Mouse (Mus musculus) adrenal gland, postnatal 36 days (tissue): ENCODE measurements around the gene Nup188. TPM values are rescaled to one million over a fixed set of nuclear protein-coding genes. Genes with fewer than 3 reads are reported as not detected.

ENCODE experiments used
- DNase-seq, 2 experiments: peaks; one replicate each; pipeline ENCODE4 v3.0.0; 2021; ENCODE audit warnings: mixed read lengths in 1 of 2
- total RNA-seq, 2 experiments: library from RNA; stranded (reverse); gene quantifications; 2 replicates each; pipeline ENCODE4 v1.2.3; 2021

Nup188 gene
- total RNA-seq, 2 experiments from 2014 or later: 33.9 to 35.9 TPM

DNA sequence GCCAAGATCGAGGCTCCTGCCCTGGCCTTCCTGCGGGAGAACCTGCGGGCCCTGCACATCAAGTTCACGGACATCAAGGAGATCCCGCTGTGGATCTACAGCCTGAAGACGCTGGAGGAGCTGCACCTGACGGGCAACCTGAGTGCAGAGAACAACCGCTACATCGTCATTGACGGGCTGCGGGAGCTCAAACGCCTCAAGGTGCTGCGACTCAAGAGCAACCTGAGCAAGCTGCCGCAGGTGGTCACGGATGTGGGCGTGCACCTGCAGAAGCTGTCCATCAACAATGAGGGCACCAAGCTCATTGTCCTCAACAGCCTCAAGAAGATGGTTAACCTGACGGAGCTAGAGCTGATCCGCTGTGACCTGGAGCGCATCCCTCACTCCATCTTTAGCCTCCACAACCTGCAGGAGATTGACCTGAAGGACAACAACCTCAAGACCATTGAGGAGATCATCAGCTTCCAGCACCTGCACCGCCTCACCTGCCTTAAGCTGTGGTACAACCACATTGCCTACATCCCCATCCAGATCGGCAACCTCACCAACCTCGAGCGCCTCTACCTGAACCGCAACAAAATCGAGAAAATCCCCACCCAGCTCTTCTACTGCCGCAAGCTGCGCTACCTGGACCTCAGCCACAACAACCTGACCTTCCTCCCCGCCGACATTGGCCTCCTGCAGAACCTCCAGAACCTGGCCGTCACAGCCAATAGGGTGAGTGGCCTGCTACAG is 29.4 kb upstream of the Nup188 start:
- no peak for DNase-seq

- no peak for DNase-seq
These were observed 28.3 kb upstream of the Nup188 start for GRCm38 (mm10) chr2:30257699-30258460.

DNA sequence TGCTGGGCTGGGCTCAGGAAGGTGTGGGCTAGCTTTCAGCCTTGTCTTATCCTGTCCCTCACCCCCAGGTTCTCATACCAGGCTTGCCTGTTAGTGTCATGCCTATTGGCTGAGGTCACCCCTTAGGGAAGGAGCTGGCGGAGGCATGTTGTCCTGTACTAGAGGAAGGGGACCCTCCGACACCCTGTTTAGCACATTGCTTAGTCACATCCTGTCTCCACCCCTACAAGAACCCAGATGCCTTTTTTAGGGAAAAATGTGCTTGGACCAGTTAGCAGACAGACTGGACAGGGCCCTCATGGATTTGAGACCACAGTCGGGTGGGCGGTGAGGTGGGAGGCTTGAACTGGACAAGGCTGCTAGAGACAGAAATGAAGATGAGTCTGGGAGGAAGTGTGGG is 27.6 kb upstream of the Nup188 start:
- no peak for DNase-seq

- DNase-seq: no peak
These were observed 26.8 kb upstream of the Nup188 start for GRCm38 (mm10) chr2:30259131-30260064.

DNA sequence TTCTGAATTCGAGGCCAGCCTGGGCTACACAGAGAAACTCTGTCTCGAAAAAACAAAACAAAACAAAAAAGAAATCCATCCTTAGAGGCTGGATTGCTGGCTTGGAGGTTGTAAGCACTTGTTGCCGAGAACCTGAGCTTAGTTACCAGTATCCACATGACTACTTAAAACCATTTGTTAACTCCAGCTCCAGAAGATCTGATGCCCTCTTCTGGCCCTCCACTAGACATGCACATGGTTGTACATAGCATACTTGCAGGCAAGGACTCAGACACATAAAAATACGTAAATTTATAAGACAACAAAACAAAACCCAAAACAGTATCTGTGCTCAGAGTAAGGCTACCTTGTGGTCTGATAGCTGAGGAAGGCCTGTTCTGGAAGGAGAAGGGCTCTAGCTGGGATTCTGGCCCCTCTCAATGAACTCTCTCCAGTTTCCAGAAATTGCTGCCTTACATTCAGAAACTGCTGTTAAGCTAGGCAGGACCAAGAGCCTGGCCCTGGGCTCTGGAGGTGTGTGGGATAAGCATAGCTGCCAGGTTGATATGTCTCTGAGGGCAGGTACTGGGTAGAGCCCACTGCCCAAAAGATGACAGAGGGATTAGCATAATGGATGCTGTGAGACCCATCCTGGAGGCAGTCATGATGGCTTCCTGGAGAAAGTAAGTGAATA is 25.0 kb upstream of the Nup188 start:
- DNase-seq: no peak

DNA sequence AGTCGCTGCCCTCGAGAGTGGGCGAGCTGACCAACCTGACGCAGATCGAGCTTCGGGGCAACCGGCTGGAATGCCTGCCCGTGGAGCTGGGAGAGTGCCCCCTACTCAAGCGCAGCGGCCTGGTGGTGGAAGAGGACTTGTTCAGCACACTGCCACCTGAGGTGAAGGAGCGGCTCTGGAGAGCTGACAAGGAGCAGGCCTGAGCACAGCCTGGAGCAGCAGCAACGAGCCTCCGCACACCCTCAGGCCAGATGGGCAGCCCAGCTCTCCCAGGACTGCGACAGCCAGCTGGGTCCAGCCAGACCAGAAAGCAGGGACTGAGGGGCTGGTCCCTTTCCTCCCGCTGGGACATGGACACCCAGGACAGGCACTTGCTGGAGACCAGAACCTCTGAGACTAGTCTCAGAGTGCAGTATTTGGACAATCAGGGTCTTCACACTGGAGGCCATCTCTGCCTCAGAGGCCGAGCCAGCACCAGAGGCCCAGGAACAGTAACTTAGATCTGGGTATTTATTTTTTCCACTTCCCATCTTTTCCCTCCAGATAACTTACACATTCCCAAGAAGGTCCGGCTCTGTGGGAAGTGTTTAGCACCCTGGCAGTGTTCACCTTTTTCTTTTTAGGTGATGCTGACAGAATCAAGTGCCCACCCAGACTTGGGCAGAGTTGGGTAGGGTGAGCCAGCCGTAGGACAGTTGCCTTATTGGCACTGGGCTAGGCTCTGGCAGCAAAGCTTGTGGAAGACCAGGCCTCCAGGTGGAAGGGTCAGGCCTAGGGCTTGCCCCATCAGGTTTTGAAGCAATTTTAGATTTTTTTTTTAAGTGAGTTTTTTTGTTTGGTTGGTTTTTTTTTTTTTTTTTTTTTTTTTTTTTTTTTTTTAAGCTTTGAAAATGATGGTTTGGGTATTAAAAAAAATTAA is 24.0 kb upstream of the Nup188 start:
- no peak for DNase-seq

DNA sequence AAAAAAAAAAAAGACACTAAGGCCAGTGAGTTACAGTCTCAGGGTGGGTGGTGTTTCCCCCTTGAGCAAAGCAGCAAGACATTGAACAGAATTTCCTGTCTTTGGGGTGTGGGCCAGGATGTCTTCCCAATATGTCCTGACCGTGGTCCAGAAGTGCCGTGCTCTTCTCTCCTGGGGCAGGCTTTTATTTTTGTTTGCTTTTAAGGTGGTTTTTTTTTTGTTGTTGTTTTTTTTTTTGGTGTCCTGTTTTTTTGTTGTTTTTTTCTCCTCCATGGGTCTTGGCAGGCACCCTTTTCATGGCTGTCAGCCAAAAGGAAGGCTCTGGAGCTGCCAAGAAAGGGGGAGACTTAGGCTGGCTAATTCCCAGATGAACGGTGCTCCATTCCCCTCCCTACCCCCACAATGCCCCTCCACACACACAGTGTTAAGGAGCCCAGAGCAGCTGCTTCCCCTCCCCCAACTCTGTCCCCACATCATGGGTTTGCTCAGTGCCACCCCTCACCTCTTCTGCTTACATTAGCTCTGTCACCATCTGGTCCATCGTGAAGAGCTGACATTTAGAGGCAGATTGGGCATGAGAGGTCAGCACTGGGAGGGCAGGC is 23.3 kb upstream of the Nup188 start:
- peak; percentile 71 to 75 for DNase-seq

- DNase-seq: no peak
These were observed 22.4 kb upstream of the Nup188 start for GRCm38 (mm10) chr2:30263811-30264210.

- DNase-seq: no peak
These were observed 21.3 kb upstream of the Nup188 start for GRCm38 (mm10) chr2:30264671-30265519.

GRCm38 (mm10) chr2:30265767-30266253 is 20.4 kb upstream of the Nup188 start, which contains the start of gene Phyhd1:
Gene Phyhd1 (plus strand): TSS chr2:30266203.
- DNase-seq: peak; percentile 69 to 85

DNA sequence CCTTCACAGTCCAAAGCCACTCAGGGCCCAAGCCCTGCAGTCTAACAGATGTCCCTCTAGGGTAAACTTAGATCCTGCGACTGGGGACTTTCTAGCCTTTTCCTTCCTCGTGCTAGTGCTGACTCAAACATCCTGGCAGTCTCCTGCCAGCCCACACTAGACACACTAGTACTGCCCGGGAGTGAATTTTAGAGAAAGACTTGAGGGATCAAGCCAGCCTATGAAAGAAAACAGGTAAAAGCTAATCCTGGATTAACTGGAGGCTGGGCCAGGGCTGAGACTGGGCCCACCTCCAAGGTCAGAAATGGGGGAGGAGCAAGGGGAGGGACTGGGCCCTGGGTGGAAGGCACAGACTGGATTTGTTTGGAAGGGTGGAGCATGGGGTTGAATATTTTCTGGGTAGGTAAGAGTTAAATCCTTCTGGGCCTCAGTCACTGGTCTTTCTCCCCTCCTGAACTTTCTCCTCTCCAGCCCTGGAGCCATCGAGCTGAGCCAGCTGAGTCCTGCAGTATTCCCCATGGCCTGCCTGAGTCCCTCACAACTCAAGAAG is 19.7 kb upstream of the Nup188 start:
- DNase-seq: peak; percentile 75 to 87

DNA sequence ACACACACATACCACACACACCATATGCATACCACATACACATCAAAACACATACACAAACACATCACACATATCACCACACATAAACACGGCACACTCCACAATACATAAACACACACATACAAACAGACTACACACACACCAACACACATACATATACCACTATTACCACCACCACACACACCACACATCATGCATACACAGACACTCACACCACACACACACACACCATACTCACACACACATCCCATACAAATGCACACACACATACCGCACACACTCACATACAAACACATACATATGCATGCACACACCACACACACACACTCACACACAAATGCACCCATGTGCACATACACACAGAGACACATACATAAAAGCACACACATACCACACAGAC is 18.7 kb upstream of the Nup188 start:
- DNase-seq: no peak

GRCm38 (mm10) chr2:30268371-30268770 is 17.8 kb upstream of the Nup188 start:
- DNase-seq: peak; percentile 48 to 54

DNA sequence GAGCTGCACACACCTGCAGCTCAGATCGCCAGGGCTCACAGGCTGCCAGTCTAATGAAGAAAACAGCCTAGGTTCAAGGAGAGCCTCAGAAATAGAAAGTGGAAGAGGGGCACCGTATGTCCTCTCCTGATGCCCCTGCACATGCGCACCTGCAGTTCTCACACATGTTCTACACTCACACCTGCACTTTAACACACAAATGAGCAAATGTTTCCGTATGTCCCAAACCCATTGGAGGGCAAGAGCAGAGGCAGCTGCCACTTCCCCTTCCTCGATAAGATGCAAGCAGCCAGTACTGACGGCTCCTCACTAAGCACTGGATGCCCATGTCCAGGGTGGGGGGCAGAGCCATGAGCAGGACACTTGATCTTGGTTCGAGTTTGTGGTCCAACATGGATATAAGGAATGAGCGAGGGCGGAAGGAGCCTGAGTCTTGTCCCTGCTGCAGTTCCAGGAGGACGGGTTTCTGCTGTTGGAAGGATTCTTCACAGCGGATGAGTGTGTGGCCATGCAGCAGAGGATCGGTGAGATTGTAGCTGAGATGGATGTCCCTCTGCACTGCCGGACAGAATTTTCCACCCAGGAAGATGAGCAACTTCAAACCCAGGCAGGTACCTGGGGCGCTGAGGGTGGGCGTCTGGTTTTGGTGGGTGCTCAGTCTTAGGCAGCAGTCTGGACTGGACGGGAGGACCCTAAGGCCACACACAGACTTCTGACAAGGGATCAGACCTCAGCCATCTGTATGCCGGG is 16.8 kb upstream of the Nup188 start:
- no peak for DNase-seq

- DNase-seq: peak; percentile 73 to 75
These were observed 16.1 kb upstream of the Nup188 start for GRCm38 (mm10) chr2:30270134-30270533.

DNA sequence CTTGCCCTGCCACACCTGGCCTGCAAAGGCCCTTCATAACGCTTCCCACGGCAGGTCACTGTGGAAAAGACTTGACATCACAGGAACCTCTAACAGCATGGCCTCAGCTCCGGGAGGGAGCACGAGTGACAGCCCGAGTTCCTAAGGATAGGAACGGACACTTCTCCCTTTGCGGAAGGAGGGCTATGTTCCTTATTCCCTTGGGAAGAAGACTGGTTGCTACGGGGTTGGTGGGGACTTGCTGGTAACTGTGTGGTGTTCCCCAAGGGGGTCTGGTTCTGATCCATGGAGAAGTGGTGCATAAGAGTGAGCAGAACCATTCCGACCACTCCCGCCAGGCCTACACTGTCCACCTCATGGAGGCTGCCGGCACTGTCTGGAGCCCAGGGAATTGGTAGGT is 5.5 kb upstream of the Nup188 start, which contains the start of gene Gm28038:
Gene Gm28038, plus strand, starts transcription at position 301 of the 400 bp plus-strand sequence.
- DNase-seq: no peak

DNA sequence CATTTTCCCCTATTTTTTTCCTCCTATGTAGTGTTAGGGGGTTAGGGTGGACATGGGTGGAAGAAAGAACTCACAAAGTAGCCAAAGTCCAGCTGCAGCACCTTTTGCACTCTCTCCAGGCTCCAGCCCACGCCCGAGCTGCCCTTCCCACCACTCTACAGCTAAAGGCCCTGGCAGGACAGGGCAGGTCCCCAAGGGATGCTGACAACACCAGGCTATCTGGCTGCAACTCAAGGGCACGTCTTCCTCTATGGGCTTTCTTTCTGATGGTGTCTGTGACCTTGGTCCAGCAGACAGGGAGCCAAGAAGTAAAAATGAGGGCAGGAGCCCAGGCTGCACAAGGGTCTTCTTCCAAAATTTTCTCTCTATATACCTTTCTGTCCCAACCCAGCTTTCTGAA is 4.5 kb upstream of the Nup188 start:
- peak; percentile 76 to 80 for DNase-seq

DNA sequence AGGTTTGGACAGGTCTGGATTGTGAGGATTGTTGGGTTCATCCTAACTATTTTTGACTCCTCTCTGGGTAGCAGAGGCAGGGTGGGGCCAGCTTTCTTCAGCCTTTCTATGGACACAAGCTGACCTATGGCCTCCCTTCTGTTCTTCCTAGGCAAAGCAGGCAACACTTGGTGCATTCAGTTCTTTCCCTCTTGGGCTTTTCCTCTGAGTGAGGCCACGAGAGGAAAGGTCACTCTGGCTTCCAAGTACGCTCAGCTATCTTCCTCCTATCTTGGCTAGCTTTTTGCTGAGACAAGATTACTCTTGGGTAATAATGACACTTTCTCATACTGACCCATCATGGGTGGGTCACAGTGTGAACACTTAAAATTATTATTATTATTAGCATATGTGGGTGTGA is 3.0 kb upstream of the Nup188 start:
- no peak for DNase-seq
